Mouse (Mus musculus) forebrain, embryonic 16.5 days (tissue): ENCODE measurements around the gene Atxn7l3. TPM values are rescaled to one million over a fixed set of nuclear protein-coding genes. Genes with fewer than 3 reads are reported as not detected.
"Not testable (repeated sequence)": the region's sequence is repeated elsewhere in the genome, so short reads cannot be mapped to it uniquely, and the experiment has no call there.

Source experiments
- ATAC-seq: fragments of 200-750 bp; cut with Nextera tagmentation; 2 replicates; pipeline ENCODE4 v1.8.0; 2017; ENCODE audit warnings: mild to moderate bottlenecking, moderate library complexity
- H3K27ac ChIP-seq: fragments of 300-500 bp; sonication (generic); 2 replicates; pipeline ENCODE4 v1.5.1; 2014; ENCODE audit warnings: low read length, control low read depth
- H3K27me3 ChIP-seq: fragments of 300-500 bp; sonication (generic); replicated peaks from 2 replicates; pipeline ENCODE4 v1.6.1; 2014; ENCODE audit warnings: low read length; ENCODE audit not compliant: control insufficient read depth, insufficient read depth
- H3K36me3 ChIP-seq: fragments of 300-500 bp; sonication (generic); 2 replicates; pipeline ENCODE4 v1.6.1; 2014; ENCODE audit not compliant: control insufficient read depth, insufficient read depth
- H3K4me1 ChIP-seq: fragments of 300-500 bp; sonication (generic); replicated peaks from 2 replicates; pipeline ENCODE4 v1.6.1; 2014; ENCODE audit warnings: low read length; ENCODE audit not compliant: control insufficient read depth, insufficient read depth
- H3K4me2 ChIP-seq: fragments of 300-500 bp; sonication (generic); 2 replicates; pipeline ENCODE4 v1.6.1; 2014; ENCODE audit warnings: mild to moderate bottlenecking, low read length, control low read depth
- H3K4me3 ChIP-seq: fragments of 300-500 bp; sonication (generic); replicated peaks from 2 replicates; pipeline ENCODE4 v1.5.1; 2014; ENCODE audit warnings: mild to moderate bottlenecking, low read length, control low read depth
- H3K9ac ChIP-seq: fragments of 300-500 bp; sonication (generic); replicated peaks from 2 replicates; pipeline ENCODE4 v1.6.1; 2014; ENCODE audit warnings: low read depth, low read length, control low read depth
- H3K9me3 ChIP-seq: fragments of 300-500 bp; sonication (generic); 2 replicates; pipeline ENCODE4 v1.6.1; 2016; ENCODE audit warnings: low read length; ENCODE audit not compliant: control insufficient read depth
- WGBS: fragments of 180-500 bp; shearing (Covaris S2); extraction: QIAGEN DNeasy Blood & Tissue Kit; methylation state at CpG from one replicate; pipeline ENCODE4 v1.1.7; 2014; 5-methylcytosine and 5-hydroxymethylcytosine counted together
- polyA plus RNA-seq: library from polyadenylated mRNA; unstranded; fragments of >200 nt; fragmentation: Nextera tagmentation; extraction: Ambion mirVana; gene quantifications from 2 replicates; pipeline ENCODE4 v1.2.1, GENCODE M21; 2015

Atxn7l3 gene
- polyA plus RNA-seq, 1 experiment from 2014 or later, result 29.5 TPM

GRCm38 (mm10) chr11:102283922-102284321 is 12.5 kb downstream of the Atxn7l3 start:
- ATAC-seq, result no peak
- WGBS, result 90% methylated on average over 6 of the region's 6 CpGs
- H3K4me2 ChIP-seq, result peak overlapping the region; percentile 47
- no peaks in the 10 kb centered on the region for H3K27me3 ChIP-seq
- H3K27ac ChIP-seq, result peak overlapping the region; percentile 83; the same call in 1 of the 2 replicates
- no peak overlapping the region for H3K9ac ChIP-seq
- peak overlapping the region; percentile 68 for H3K4me3 ChIP-seq
- no peaks in the 10 kb centered on the region for H3K9me3 ChIP-seq
- peaks cover 13% of the 10 kb centered on the region for H3K4me1 ChIP-seq
- H3K36me3 ChIP-seq, result no peaks in the 10 kb centered on the region; the same call in 1 of the 2 replicates

- WGBS, result 67% methylated on average over 6 of the region's 6 CpGs
- H3K9me3 ChIP-seq, H3K4me2 ChIP-seq, H3K4me1 ChIP-seq, H3K27me3 ChIP-seq, H3K36me3 ChIP-seq, H3K27ac ChIP-seq, ATAC-seq, H3K4me3 ChIP-seq, H3K9ac ChIP-seq: not testable (repeated sequence)
These were observed 16.2 kb downstream of the Atxn7l3 start for GRCm38 (mm10) chr11:102280267-102280666.

GRCm38 (mm10) chr11:102279595-102279994 is 16.8 kb downstream of the Atxn7l3 start:
- WGBS, result 96% methylated on average over 3 of the region's 3 CpGs
- no peak overlapping the region for H3K9ac ChIP-seq

GRCm38 (mm10) chr11:102277754-102278153 is 18.7 kb downstream of the Atxn7l3 start:
- H3K9ac ChIP-seq, result no peak overlapping the region
- H3K9me3 ChIP-seq, result no peaks in the 10 kb centered on the region
- H3K4me3 ChIP-seq, result no peak overlapping the region
- no peak overlapping the region for H3K4me2 ChIP-seq
- H3K4me1 ChIP-seq, result peaks cover 6% of the 10 kb centered on the region; the same call in 1 of the 2 replicates
- H3K36me3 ChIP-seq, result no peaks in the 10 kb centered on the region
- no peak for ATAC-seq
- H3K27ac ChIP-seq, result no peak overlapping the region
- WGBS, result 44% methylated on average over 11 of the region's 12 CpGs
- no peaks in the 10 kb centered on the region for H3K27me3 ChIP-seq

More at GRCm38 (mm10) chr11:102279595-102279994, 16.8 kb downstream of the Atxn7l3 start:
- no peaks in the 10 kb centered on the region for H3K9me3 ChIP-seq
- H3K27ac ChIP-seq, result no peak overlapping the region
- no peak overlapping the region for H3K4me3 ChIP-seq
- no peak for ATAC-seq
- H3K36me3 ChIP-seq, result no peaks in the 10 kb centered on the region
- no peaks in the 10 kb centered on the region for H3K27me3 ChIP-seq
- H3K4me2 ChIP-seq, result no peak overlapping the region
- H3K4me1 ChIP-seq, result peaks cover 6% of the 10 kb centered on the region; the same call in 1 of the 2 replicates

GRCm38 (mm10) chr11:102276411-102276915 is 20.0 kb downstream of the Atxn7l3 start:
- WGBS, result under 1% methylated on average over 33 of the region's 33 CpGs
- H3K36me3 ChIP-seq, result no peaks in the 10 kb centered on the region
- peak overlapping the region; percentile 44 for H3K9ac ChIP-seq
- peaks cover 6% of the 10 kb centered on the region; the same call in 1 of the 2 replicates for H3K4me1 ChIP-seq
- H3K27me3 ChIP-seq, result no peaks in the 10 kb centered on the region
- H3K4me3 ChIP-seq, result peak overlapping the region; percentile 23
- H3K4me2 ChIP-seq, result peak overlapping the region; percentile 56
- no peaks in the 10 kb centered on the region for H3K9me3 ChIP-seq
- no peak overlapping the region for H3K27ac ChIP-seq
- ATAC-seq, result peak; percentile 47; the same call in 1 of the 2 replicates

GRCm38 (mm10) chr11:102268520-102269244 is 27.7 kb downstream of the Atxn7l3 start, which contains the start of gene Asb16:
Gene Asb16 (plus strand): TSS chr11:102268743.
- no peak within 1 kb of the TSS for H3K4me2 ChIP-seq
- peaks cover 7% of the 10 kb centered on the region for H3K4me1 ChIP-seq
- no peak within 1 kb of the TSS for H3K9ac ChIP-seq
- no peaks in the 10 kb centered on the region for H3K27me3 ChIP-seq
- H3K9me3 ChIP-seq, result no peaks in the 10 kb centered on the region
- H3K36me3 ChIP-seq, result no peaks in the 10 kb centered on the region
- no peak within 1 kb of the TSS for H3K4me3 ChIP-seq
- H3K27ac ChIP-seq, result no peak within 1 kb of the TSS
- 82% methylated on average over 12 of the region's 12 CpGs for WGBS
- no peak for ATAC-seq

GRCm38 (mm10) chr11:102267480-102267879 is 29.0 kb downstream of the Atxn7l3 start:
- H3K4me2 ChIP-seq, result no peak overlapping the region
- peak; percentile 84 for ATAC-seq
- H3K4me1 ChIP-seq, result peaks cover 7% of the 10 kb centered on the region
- H3K27me3 ChIP-seq, result no peaks in the 10 kb centered on the region
- H3K9me3 ChIP-seq, result no peaks in the 10 kb centered on the region
- no peak overlapping the region for H3K27ac ChIP-seq
- H3K36me3 ChIP-seq, result no peaks in the 10 kb centered on the region
- H3K4me3 ChIP-seq, result no peak overlapping the region
- H3K9ac ChIP-seq, result no peak overlapping the region
- WGBS, result 8% methylated on average over 11 of the region's 11 CpGs

GRCm38 (mm10) chr11:102266631-102267355 is 29.6 kb downstream of the Atxn7l3 start:
- no peak for ATAC-seq

GRCm38 (mm10) chr11:102265816-102266215 is 30.6 kb downstream of the Atxn7l3 start:
- WGBS, result 63% methylated on average over 14 of the region's 14 CpGs

More at GRCm38 (mm10) chr11:102266631-102267355, 29.6 kb downstream of the Atxn7l3 start:
- 78% methylated on average over 8 of the region's 8 CpGs for WGBS
- H3K9ac ChIP-seq, result no peak overlapping the region
- H3K4me1 ChIP-seq, result peaks cover 7% of the 10 kb centered on the region
- H3K27ac ChIP-seq, result no peak overlapping the region
- no peak overlapping the region for H3K4me3 ChIP-seq
- H3K36me3 ChIP-seq, result no peaks in the 10 kb centered on the region
- no peaks in the 10 kb centered on the region for H3K27me3 ChIP-seq
- H3K9me3 ChIP-seq, result no peaks in the 10 kb centered on the region
- no peak overlapping the region for H3K4me2 ChIP-seq

More at GRCm38 (mm10) chr11:102265816-102266215, 30.6 kb downstream of the Atxn7l3 start:
- Histone ChIP-seq H3K4me1 (peaks cover 7% of the 10 kb centered on the region), H3K27me3 (no peaks in the 10 kb centered on the region), H3K4me3 (no peak overlapping the region), H3K9ac (no peak overlapping the region), H3K36me3 (no peaks in the 10 kb centered on the region), H3K9me3 (no peaks in the 10 kb centered on the region), H3K4me2 (no peak overlapping the region), H3K27ac (no peak overlapping the region)
- no peak for ATAC-seq
